Mouse (Mus musculus) colon, adult 2 months (tissue): ENCODE results near the gene Vmn1r138. TPM values are rescaled to one million over a fixed set of nuclear protein-coding genes. Genes with fewer than 3 reads are reported as not detected.

Source experiments
- polyA plus RNA-seq: library from polyadenylated mRNA; depleted of rRNA; stranded (reverse); fragments of >200 nt; gene quantifications from 2 replicates; pipeline ENCODE4 v1.2.3, GENCODE M21; 2012; rRNA removed

Gene Vmn1r138
- not detected in 2 replicates for polyA plus RNA-seq

GRCm38 (mm10) chr7:22028797-22029196, at the start of gene Vmn1r138:
Gene Vmn1r138 (minus strand): TSS chr7:22028897.

DNA sequence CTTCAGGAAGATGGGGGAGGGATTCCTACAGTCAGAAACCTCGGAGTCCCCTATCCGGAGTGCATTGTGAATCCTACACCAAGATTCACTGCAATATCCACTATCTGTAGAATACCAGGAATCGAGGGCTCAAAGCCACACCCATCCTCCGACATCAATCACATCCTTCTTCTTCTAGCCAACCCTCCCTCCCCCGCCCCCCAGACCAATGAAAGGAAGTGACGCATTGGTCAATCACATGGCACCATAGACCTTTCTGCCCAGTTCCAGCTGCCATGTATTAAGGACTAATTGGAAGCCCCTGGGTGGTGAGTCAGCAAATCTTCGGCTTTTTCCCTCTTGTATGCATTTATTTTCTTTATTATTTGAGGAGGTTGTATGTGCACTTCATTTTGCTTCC, 40.1 kb upstream of the Vmn1r138 start, which contains the start of gene Vmn1r139:
Gene Vmn1r139 (plus strand): TSS at position 301 of the 400 bp plus-strand sequence.

DNA sequence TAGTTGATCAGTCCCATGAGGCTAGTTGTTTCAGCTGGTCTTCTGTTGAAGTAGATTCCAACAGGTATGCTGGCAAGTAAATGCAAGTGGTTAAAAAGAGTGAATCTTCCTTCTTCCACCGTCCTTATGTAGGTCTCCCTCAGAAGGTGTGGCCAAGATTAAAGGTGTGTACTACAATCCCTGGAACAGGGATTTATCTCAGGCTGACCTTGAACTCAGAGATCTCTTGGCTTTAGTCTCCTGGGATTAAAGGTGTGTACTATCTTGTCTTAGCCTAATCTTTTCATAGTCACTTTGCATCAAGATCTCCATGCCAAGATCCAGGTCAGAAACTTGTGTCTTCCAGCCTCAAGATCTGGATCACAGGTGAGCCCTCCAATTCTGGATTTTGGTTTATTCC, 27.5 kb upstream of the Vmn1r138 start, which contains the start of gene Gm6176:
Gene Gm6176 (minus strand): TSS at position 101 of the 400 bp plus-strand sequence.

GRCm38 (mm10) chr7:21994287-21994686, 34.4 kb downstream of the Vmn1r138 start, which contains the start of gene Vmn1r137:
Gene Vmn1r137 (plus strand): TSS chr7:21994587.

Other genes with a start within 250 kb of the Vmn1r138 start
- gene Gm4177, start 232.2 kb downstream of the Vmn1r138 start, polyA plus RNA-seq = not detected in 2 replicates
- not detected in 2 replicates for gene Vmn1r135, start 196.5 kb downstream of the Vmn1r138 start, polyA plus RNA-seq
- not detected in 2 replicates for gene Gm5725, start 184.6 kb downstream of the Vmn1r138 start, polyA plus RNA-seq
- gene Gm5891, start 107.6 kb downstream of the Vmn1r138 start, polyA plus RNA-seq = not detected in 2 replicates
- not detected in 2 replicates for gene Vmn1r137, start 34.3 kb downstream of the Vmn1r138 start, polyA plus RNA-seq
- gene Gm6176, start 27.4 kb upstream of the Vmn1r138 start, polyA plus RNA-seq = not detected in 2 replicates
- not detected in 2 replicates for gene Vmn1r139, start 40.2 kb upstream of the Vmn1r138 start, polyA plus RNA-seq
- not detected in 2 replicates for gene Gm16451, start 89.3 kb upstream of the Vmn1r138 start, polyA plus RNA-seq
- not detected in 2 replicates for gene Gm10666, start 105.8 kb upstream of the Vmn1r138 start, polyA plus RNA-seq
- not detected in 2 replicates for gene Vmn1r142, start 135.1 kb upstream of the Vmn1r138 start, polyA plus RNA-seq
- not detected in 2 replicates for gene Vmn1r143, start 160.5 kb upstream of the Vmn1r138 start, polyA plus RNA-seq
- not detected in 2 replicates for gene Gm8653, start 172.4 kb upstream of the Vmn1r138 start, polyA plus RNA-seq
- gene Gm8453, start 200.6 kb upstream of the Vmn1r138 start, polyA plus RNA-seq = not detected in 2 replicates